Mouse (Mus musculus) cerebellum, postnatal 25 days (tissue): ENCODE results near the gene Msi2.
A peak's percentile ranks its signal among the peaks of the same experiment; 100 is the strongest.

ENCODE experiments used
- DNase-seq, 2 experiments: peaks; one replicate each; pipeline ENCODE4 v3.0.0; 2021; ENCODE audit warnings: mixed read lengths in 2 of 2

Gene Msi2

DNA sequence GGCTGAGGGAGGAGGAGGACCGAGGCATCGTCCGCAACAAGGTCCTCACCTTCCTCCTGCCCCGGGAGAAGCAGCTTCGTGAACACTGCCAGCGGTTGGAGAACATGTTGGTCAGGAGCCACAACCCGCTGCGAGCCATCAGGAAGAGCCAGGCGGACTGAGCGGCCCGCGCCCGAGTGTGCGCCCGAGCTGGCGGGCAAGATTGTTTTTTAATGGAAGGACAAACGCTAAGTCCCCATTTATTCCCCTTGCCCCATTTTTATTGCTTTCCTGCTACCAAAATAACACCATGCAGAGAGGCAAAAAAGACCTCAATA, 424.0 kb downstream of the Msi2 start:
- peak; percentile 34 to 57 for DNase-seq

DNA sequence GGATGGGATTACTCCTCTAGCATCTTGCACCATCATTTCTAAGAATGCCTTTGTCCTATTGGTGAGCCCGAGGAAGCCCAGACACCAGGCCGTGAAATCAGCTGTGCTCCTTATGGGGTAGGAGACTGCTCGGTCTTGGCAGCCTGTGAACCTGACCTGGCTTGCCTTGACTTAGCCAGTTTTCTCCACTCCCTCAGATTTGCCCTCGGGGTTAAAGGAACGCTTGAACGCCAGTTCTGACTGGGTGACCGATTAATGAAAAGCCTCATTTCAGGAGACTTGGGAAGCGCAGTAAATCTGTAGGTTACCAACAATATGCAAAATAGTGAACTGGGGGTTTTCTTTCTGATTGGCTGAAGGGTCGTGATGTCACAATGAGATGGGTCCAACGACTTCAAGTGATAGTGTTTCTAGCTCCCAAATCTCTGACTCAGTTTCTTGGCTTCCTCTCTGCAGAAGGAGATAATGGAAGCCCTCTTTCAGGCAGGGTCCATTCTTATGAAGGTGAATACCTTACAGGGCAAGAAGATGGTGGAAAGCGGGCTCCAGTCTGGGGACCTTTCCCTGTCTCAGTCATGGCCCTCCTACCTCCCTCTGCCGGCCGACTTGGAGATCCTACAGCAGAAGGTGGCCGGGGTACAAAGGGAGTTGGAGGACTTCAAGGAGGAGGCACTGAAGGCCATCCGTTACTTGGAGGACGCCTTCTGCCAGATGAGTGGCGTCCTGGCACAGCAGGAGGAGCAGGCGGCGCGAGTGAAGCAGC, 424.5 kb downstream of the Msi2 start, which contains the start of gene Ccdc182:
Ccdc182 (plus strand) TSS at position 428 of the 763 bp plus-strand sequence.
- no peak for DNase-seq

DNA sequence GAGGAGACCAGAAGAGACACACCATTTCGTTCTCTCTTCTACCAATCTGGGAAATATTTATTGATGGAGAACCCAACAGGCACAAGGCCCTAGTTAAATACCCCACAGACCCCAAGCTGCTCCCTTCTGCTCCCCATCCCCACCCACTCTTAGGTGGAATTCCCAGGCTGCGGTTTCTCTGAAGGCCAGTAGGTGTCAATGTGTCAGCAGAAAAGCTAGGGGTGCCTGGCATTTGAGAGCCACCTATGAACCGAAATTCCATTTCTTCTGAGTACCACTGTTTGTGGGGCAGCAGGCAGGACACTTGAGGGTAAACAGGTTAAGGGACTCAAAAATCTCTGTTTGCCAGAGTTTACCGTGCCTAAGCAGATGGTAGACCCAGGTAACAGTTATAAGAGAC, 426.6 kb downstream of the Msi2 start:
- peak; percentile 57 to 68 for DNase-seq

DNA sequence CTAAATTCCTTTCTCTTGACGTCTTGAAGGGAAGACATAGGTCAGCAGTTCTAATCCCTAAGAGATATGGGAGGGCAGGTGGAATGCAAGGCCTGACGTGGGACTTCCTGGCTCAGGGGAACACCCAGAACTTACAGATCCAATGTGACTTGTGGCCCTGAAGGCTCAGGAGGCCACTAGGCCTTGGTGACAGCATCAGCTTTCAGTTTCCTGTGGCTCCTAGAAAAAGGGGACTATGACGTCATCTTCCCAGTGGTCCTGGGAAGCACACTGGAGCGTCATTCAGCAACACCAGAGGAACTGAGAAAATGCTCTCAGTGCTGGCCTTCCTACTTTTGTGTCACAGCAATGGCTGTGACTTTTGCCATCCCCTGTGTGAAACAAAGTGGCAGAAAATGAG, 427.1 kb downstream of the Msi2 start:
- no peak for DNase-seq
